Mouse (Mus musculus): Measurements from ENCODE around the gene Gm13119. TPM values are rescaled to one million over a fixed set of nuclear protein-coding genes. Genes with fewer than 3 reads are reported as not detected.
"Not testable (repeated sequence)": the region's sequence is repeated elsewhere in the genome, so short reads cannot be mapped to it uniquely, and the experiment has no call there.

The Gm13119 gene
- total RNA-seq (2021): not detected

DNA sequence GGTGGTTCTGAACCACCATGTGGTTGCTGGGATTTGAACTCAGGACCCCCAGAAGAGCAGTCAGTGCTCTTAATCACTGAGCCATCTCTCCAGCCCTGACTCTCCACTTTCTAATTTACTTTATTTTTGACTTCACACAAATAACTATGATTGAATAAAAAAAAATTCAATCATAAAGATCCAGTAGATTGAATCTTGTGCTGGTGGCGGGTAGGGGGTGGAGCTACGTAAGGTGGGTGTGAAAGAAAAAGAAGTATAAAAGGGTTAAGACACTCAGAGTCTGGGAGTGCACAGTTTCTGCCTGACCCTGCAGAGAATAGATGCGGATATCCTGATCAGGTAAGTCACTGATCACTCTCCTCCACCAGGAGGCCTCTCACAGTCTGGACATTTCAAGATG lies at the start of gene Gm13119:
TSS of gene Gm13119 (plus strand) at position 301 of the 400 bp plus-strand sequence.
- not testable (repeated sequence) for DNase-seq (ENCODE audit: extremely low spot score in 1 of 2, low spot score in 1 of 2)

DNA sequence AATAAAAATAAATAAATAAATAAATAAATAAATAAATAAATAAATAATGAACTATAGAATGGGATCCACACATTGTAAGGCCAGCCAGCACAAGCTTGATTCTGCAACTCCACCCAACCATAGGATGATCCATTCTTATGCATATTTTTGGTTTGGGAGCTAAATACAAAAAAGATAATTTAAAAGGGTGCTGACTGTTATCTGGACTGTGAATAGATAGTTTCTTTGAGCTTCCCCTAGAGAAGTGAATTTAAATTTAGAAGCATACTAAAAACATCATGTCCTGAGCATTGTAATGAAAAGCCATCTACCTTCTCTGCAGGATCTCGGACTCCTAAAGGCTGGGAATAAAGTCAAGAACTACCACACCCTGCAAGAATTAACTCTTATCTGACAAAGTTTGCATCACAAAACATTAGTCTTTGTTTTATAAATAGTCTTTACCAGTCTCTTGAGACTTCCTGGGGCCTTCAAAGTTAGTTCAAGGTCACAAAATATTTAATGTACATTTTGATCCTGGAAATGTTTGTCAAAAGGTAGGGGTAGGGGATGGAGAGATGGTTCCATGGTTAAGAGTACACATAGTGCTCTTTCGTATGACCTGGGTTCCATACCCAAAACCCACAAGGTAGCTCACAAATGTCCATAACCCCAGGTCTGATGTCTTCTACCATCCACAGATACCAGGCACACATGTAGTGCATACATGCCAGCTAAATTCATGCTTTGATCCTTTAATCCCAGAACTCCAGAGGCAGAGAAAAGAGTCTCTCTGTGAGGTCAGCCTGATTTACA lies 44.9 kb upstream of the Gm13119 start:
- not testable (repeated sequence) for DNase-seq (ENCODE audit: extremely low spot score in 1 of 2, low spot score in 1 of 2)

DNA sequence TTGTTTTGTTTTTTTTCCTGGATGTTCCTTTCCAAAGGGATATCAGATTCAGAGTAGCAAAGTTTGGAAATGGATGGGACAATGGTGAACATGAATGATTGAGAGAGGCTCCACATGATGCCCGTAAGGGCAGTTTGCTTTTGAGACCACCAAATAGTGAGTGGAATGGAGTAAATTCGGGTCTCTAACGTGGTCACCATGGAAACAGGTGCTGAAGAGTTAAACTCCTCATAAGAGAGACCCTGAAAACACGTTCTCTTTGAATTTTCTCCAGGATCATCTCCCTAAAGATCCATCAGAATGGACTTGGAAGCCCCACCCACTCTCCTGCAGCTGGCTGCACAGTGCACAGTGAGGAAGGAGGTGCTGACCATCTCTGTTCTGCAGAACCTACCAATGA lies 27.8 kb upstream of the Gm13119 start, which contains the start of gene Gm13128:
TSS of gene Gm13128 (plus strand) at position 301 of the 400 bp plus-strand sequence.
- DNase-seq (ENCODE audit: extremely low spot score in 1 of 2, low spot score in 1 of 2): not testable (repeated sequence)

DNA sequence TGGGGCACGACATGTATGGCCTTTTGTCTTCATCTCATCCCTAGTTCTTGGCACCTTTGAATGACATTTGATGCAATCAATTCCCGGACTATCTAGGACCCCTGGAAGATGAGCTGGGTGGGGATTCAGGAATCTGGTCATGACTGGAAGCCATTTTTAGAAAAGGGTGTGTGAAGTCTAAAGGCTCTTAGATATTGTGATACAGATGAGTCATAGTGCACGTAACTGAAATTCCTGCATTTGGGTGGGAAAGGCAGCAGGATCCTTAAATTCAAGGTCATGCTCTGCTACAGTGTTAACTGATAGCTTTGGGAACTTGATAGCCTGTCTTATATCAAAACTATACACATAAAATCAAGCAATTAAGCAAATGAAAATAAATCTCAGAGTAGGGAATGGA lies 21.9 kb upstream of the Gm13119 start:
- not testable (repeated sequence) for DNase-seq (ENCODE audit: extremely low spot score in 1 of 2, low spot score in 1 of 2)

DNA sequence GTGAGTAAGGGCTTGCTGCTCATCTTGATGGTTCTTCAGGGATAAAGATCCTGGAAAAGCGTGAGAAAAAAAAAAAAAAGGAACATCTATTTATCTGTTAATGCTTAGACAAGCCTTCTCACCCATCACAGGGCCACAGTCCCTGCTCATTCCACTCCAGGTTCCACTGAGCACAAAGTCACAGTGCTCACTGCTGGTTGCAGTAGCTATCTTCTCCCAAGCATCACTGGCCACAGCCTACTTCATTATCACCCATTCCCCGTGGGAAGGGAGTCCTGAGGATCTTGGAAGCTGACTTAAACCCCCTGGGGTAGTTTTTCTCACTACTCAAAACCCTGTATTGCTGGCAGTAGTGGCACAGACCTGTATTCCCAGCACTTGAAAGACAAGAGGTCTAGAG lies 20.2 kb downstream of the Gm13119 start, which contains the start of gene Pramef20:
TSS of gene Pramef20 (minus strand) at position 23 of the 400 bp plus-strand sequence.
- DNase-seq (ENCODE audit: extremely low spot score in 1 of 2, low spot score in 1 of 2): no peak

DNA sequence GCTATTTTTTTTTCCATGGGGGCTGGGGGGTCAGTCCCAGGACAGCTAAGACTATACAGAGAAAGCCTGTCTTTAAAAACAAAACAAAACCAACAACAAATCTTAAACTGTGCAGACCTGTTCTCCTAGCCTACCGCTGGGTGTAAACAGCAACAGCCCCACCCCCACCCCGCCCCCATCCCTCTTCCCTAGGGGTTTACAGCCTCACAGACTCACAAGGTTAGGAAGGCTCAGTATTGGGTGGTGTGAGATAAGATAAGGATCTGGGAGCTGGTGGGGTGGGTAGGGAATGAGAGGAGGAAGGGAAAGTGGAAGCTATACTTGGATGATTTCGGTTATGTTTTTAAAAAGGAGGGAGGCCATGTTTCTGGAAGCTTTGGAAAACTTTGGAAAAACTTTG lies 38.6 kb downstream of the Gm13119 start:
- no peak for DNase-seq (ENCODE audit: extremely low spot score in 1 of 2, low spot score in 1 of 2)

DNA sequence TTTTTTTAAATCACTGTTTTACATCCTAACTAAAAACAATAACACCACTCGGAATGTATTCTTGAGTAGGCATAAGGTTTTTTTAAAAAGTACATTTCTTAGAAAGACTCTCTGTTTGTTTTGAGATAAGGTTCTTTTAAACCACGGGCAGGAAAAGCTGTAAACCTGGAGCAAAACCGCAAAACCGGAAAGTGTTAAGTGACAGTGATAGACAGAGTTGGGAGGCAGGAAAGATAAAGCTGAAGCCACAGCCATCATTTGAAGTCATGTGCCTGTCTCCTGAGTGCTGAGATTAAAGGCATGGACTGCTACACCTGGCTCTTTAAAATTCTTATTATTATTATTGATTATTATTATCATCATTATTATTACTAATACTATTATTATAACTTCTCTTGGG lies 45.0 kb downstream of the Gm13119 start:
- no peak for DNase-seq (ENCODE audit: extremely low spot score in 1 of 2, low spot score in 1 of 2)

DNA sequence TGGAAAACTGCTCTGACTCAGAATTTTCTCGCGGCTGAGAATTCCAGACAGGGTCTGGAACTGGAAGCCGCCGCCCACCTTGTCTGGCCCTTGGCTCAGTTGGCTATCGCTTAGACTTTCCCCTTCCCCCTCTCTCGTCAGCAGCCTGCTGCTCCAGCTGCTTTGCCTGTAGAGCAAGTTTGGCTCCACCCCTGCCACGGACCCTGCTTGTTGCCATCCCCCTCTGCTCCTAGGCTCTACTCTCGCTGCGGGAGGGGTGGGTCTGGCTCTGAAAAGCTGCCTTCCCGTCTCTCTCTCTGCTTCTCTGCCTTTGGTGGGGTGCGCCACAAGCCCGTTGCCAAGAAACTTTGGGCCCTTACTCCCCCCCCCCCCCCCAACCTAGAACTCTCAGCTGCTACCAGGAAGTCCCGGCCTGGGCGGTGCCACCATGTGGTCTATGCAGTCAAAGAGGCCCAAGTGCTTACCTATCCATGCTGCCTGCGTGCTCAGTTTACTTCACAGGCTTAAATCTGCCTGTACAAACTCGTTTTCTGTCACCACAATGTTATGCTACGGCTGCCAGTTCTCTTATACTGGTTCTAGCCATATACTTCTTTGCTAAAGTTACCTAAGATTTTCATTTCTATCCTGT lies 46.8 kb downstream of the Gm13119 start:
- no peak for DNase-seq (ENCODE audit: extremely low spot score in 1 of 2, low spot score in 1 of 2)

DNA sequence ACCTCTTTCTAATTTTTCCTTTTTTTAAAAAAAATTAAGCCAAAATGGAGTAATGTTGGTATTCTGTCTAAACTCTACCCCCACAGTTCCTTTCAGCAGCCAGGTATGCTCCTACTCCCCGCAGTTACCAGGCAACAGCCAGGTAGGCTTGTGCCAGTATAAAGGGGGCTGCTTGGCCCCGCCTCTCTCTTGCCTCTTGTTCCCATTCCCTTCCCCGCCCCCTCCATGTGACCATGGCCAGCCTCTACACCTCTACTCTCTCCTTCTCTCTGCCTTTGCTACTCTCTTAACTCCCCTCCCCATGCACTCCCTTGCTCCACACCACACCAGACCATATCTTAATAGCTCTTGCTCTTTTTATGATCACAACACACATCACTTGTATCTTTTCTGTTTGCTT lies 48.5 kb downstream of the Gm13119 start:
- DNase-seq (ENCODE audit: extremely low spot score in 1 of 2, low spot score in 1 of 2): no peak

DNA sequence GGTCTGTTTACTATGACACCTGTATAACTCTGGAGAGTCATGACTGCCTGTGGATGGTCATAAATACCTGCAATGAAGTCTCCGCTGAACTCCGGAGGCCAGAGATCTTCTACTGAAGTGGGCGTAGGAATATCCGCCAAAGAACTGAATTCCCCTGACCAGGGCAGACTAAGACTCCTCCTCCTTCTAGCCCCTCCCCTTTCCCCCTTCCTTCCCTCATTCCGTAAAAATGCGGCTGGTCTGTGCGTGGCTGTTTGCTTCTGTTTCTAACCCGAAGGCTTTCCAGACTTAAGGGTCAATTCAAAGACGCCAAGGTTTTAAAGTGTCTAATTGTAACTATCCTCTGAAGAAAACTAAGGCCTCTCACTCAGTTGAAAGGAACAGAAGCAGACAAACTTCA lies 50.5 kb downstream of the Gm13119 start, which contains the start of gene Pramef12:
TSS of gene Pramef12 (minus strand) at position 175 of the 400 bp plus-strand sequence.
- DNase-seq (ENCODE audit: extremely low spot score in 1 of 2, low spot score in 1 of 2): no peak

Other genes with a start within 250 kb of the Gm13119 start
- not detected for gene Oog3, start 195.3 kb upstream of the Gm13119 start, total RNA-seq (2021)
- gene Oog2, start 167.2 kb upstream of the Gm13119 start, total RNA-seq (2021): not detected
- not detected for gene C87977, start 144.6 kb upstream of the Gm13119 start, total RNA-seq (2021)
- gene Pramel5, start 77.5 kb upstream of the Gm13119 start, total RNA-seq (2021): not detected
- not detected for gene Gm13128, start 27.7 kb upstream of the Gm13119 start, total RNA-seq (2021)
- not detected for gene Pramef20, start 20.0 kb downstream of the Gm13119 start, total RNA-seq (2021)
- gene Pramef12, start 50.5 kb downstream of the Gm13119 start, total RNA-seq (2021): not detected
- not detected for gene 1700012P22Rik, start 80.8 kb downstream of the Gm13119 start, total RNA-seq (2021)
- gene Gm9944, start 95.4 kb downstream of the Gm13119 start, total RNA-seq (2021): not detected
- not detected for gene Aadacl3, start 105.8 kb downstream of the Gm13119 start, total RNA-seq (2021)
- not detected for gene 9430007A20Rik, start 161.9 kb downstream of the Gm13119 start, total RNA-seq (2021)
- not detected for gene Gm13124, start 207.2 kb downstream of the Gm13119 start, total RNA-seq (2021)

All from layer of hippocampus, postnatal 25 days (tissue).